Mouse (Mus musculus) ES-Bruce4 (cell line): ENCODE data around the gene Abca14.

ENCODE experiments used
- CTCF ChIP-seq: IDR thresholded peaks from one replicate; pipeline ENCODE4 v1.8.1; 2011; ENCODE audit warnings: low read depth, low read length
- EP300 ChIP-seq: IDR thresholded peaks from 2 replicates; pipeline ENCODE4 v1.6.1; 2011; ENCODE audit warnings: low read depth, low read length; ENCODE audit not compliant: insufficient read depth

DNA sequence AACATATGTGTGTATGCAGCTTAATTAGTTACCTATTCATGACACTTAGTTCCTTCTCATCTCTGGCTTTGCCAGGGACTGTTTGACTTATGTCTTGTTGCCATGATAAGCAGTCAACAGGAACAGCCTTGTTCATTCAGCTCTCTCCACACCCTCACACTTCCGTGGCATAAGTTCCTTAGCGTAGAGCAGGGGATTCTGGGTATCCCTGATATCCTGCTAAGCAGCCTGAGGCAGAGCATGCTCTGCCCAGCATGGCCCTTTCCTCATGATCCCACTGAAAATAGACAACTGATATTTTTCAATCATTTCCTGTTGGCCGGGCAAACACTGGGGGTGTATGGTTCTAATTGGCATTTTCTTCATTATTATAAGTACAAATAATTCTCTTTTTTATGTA is 26.1 kb upstream of the Abca14 start:
- TF ChIP-seq CTCF (no peak), EP300 (no peak)
